Mouse (Mus musculus): ENCODE data around the gene Map3k13.

Map3k13 gene

GRCm38 (mm10) chr16:21916681-21917080 is 122.5 kb downstream of the Map3k13 start:
- DNase-seq, result no peak

GRCm38 (mm10) chr16:21928471-21928870 is 134.3 kb downstream of the Map3k13 start:
- DNase-seq, result no peak

GRCm38 (mm10) chr16:21946761-21947715 is 152.9 kb downstream of the Map3k13 start, which contains the start of gene Tmem41a:
Gene Tmem41a (minus strand): TSS chr16:21947552.
- peak; percentile 89 for DNase-seq

- DNase-seq, result no peak
Measured at GRCm38 (mm10) chr16:21955591-21955990, 161.4 kb downstream of the Map3k13 start.

GRCm38 (mm10) chr16:21965576-21965975 is 171.4 kb downstream of the Map3k13 start:
- no peak for DNase-seq

- no peak for DNase-seq
Measured at GRCm38 (mm10) chr16:21969874-21970273, 175.7 kb downstream of the Map3k13 start.

GRCm38 (mm10) chr16:21970536-21970935 is 176.4 kb downstream of the Map3k13 start:
- no peak for DNase-seq

- no peak for DNase-seq
Measured at GRCm38 (mm10) chr16:21971446-21971845, 177.3 kb downstream of the Map3k13 start.

GRCm38 (mm10) chr16:21976203-21976602 is 182.1 kb downstream of the Map3k13 start:
- DNase-seq, result no peak

GRCm38 (mm10) chr16:21977347-21977746 is 183.2 kb downstream of the Map3k13 start:
- DNase-seq, result no peak
